Mouse (Mus musculus): Measurements from ENCODE around the gene Tcte1.

Gene Tcte1

DNA sequence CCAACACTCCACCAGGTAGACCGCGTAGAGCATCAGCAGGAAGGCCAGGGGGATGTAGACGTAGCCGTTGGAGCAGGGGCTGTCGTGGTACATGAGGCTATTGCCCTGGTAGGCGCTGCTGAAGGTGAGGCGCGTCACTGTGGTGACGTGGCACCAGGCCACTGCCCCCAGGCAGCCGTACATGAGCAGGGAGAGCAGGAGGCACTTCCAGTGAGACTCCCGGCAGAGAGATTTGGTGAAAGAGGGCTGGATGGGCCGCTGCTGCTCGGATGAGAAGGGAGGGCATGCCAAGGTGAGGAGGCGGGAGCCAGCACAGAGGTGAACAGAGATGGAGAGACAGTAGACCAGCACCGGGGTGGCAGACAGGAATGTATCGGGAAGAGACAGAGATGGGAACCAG, 23.7 kb downstream of the Tcte1 start:
- DNase-seq (ENCODE audit: extremely low read depth, low read depth, low spot score), result no peak

DNA sequence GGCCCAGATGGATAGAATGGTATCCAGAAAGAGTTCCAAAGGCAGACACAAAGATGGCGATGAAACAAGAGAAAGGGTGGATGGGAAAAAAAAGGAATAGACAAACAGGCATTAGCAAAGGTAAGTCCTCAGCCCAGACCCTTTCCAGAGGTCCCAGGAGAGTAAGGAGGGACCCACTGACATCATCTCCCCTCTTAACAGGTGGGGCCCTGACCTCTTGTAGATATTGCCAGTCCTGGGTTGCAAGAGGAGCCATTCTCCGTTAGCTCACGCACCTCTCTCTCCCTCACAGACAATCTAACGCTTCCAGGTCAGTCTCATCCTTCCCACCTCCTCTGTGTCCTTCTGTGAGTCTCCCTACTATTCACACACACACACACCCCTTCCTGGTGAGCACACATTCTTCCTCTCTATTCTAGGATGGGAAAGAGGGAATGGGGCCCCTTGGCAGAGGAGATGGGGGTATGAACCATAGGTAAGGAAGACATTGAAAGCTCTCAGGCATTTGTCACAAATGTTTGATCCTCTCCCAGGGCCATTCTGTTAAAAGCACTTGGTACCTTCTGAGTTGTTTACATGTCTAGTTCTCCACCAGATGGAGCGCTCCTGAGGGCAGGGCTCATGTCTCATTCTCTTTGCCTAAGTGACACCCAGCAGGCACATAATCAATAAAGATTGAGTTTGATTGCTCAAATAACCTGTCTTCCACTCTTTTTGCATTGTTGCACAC, 24.4 kb downstream of the Tcte1 start:
- DNase-seq (ENCODE audit: extremely low read depth, low read depth, low spot score), result no peak

DNA sequence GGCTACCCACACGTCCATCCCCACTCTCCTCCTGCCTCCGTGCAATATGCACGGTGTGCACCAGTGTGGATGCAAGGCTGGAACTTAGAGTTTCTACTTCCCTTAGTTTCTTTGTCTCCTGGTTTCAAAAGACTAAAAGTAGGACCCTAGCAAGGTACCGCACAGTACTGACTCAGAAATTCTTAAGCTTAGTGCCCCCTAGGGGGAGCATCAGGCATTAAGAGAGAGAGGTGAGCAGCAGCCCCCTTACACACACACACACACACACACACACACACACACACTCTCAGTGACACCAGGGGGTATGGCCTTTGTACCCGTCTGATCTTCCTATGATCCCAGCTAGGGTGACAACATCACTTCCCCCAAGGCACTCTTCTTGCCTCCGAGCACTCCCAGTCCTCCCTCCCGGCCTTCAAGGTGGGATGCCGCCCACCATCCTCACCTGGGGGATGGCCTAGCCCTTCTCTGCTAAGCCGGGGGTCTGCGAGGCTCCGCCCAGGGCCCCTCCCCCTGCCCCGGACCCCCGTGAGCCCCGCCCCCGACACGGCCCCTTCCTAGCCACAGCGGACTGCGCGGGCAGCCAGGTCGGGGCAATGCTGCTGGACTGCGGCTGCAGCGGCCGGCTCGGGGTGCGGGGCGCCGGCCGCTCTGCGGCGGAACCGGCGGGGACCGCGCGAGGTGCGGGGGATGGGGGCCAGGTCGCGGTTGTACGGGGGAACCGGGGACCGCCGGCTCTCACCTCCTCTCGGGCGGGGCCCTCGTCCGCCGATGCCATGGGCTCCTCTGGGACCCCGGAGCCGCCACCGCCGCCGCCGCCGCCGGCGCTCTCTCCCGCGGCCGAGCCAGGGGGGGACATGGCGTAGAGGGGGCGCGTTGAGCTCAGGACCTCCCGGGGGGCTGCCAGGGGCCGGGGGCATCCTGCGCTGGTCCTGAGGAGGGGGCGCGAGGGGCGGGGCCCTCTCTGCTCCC, 25.6 kb downstream of the Tcte1 start:
- DNase-seq (ENCODE audit: extremely low read depth, low read depth, low spot score), result no peak

DNA sequence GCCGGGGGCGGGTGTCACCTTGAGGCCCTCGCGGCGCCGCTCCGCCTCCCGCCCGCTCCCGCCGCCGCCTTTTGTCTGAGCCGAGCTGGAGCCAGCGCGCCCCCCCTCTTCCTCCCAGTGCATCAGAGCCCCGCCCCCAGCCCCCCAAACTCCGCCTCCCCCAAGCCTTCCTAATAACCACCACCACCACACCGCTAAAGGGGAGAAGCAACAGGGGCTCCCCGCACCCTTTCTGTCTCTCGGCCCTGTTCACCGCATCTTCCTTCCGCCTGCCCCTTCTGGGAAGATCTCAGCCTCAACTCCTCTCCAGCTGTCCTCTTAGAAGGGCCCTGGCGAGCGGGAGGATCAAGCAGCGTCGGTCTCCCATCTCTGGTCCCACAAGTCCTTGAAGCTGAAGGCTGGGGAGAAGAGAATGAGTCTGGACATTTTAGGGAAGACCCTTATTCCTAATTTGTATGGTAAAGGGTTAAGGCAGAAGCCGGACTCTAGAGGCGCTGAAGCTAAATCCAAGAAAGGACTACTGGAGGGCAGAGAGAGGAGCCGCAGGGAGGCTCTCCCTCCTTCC, 26.5 kb downstream of the Tcte1 start, which contains the start of gene Tmem151b:
Gene Tmem151b (minus strand): TSS at position 61 of the 565 bp plus-strand sequence.
- DNase-seq (ENCODE audit: extremely low read depth, low read depth, low spot score), result no peak

DNA sequence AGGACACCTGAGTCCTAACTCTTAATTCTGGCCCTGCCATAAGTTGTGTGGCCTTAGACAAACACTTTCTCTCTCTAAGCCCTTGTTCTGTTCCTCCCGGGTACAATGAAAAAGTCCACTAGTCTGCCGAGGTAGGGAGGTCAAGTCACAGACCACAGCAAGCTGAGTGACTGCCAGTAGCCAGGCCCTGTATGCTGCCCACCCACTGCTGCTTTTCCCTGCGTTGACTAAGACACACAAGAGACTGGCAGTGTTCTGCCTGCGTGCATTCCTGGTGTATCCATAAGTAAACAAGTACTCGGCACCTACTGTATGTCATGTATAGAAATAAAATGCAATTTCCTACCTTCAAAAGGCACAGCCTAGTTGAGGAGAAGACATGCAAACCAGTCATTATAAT, 27.0 kb downstream of the Tcte1 start:
- DNase-seq (ENCODE audit: extremely low read depth, low read depth, low spot score), result no peak

DNA sequence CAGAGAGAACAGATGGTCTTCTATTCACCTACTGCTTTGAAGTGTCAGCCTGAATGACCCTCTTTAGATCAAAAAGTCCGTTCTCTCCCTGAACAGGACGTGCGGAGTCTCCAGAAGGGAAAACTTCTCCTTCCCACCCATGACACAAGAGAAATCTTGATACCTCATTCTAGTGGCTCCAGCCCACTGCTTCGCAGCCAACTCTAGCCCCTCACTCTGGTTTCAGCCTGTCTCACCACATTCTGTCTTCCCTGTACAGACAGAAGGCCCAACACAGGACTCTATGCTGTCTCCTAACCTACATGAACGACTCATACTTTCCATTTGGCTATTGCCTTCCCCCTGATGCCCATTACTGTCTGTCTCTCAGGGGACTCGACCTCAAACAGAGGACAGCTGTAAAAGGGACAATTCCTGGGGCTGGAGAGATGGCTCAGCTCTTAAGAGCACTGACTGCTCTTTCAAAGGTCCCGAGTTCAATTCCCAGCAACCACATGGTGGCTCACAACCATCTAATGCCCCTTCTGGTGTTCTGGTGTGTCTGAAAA, 28.1 kb downstream of the Tcte1 start:
- DNase-seq (ENCODE audit: extremely low read depth, low read depth, low spot score), result no peak

DNA sequence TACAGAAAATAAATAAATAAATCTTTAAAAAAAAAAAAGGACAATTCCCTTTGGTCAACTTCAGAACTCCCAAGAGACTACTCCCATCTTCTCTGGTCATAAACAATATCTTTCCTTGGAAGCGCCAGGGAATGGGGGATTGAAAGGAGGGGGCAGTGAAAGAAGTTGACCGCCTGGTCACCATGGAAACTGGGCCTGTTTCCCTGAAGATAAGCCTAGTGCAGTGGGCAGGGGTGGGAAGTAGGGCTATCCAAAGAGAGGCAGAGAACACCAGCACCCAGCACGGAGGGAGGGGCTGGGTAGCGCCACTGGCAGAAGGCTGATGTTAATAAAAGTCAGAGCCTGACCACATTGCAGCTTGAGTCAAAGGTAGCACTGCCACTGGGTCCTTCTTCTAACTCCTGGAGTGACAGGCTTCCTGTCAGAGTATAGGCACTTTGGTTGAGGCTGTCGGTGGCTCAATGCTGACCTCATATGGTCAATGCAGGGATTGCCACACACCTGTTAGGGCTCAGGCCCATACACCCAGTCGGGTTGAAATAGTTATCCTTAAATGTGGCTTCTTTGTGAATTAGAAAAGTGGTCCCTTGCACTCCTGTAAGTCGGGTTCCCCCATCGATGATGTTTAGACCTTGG, 28.7 kb downstream of the Tcte1 start:
- DNase-seq (ENCODE audit: extremely low read depth, low read depth, low spot score), result no peak

DNA sequence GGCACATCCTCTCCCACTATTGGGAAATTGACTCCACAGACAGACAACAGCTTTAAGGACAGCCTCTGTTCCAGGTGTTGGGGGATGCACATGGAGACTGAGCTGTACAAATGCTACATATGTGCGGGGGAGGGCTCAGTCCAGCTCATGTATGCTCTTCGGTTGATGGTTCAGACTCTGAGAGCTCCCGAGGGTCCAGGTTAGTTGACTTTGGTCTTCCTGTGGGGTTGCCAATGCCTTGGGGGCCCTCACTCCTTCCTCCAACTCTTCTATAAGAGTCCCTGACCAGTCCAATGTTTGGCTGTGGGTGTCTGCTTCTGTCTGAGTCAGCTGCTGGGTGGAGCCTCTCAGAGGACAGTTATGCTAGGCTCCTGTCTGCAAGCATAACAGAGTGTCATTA, 29.8 kb downstream of the Tcte1 start:
- DNase-seq (ENCODE audit: extremely low read depth, low read depth, low spot score), result no peak

DNA sequence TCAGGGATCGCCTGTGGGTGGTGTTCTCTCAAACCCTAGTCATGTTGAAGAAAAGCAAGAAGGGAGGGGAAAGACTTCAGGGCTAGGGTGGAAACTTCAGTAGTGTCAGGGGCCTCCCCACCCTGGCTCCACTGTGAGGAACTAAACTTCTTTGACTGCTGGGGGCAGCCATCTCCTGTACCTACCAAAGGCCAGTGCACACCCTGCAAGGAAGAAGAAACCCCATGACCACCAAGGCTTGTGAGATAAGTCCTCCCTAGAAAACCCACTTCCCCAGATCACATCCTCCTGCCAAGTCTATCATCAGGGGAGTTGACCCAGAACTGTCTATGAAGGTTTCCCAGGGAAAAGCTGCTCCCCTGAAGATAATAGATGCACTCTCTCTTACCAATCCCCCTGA, 31.2 kb downstream of the Tcte1 start:
- DNase-seq (ENCODE audit: extremely low read depth, low read depth, low spot score), result no peak

DNA sequence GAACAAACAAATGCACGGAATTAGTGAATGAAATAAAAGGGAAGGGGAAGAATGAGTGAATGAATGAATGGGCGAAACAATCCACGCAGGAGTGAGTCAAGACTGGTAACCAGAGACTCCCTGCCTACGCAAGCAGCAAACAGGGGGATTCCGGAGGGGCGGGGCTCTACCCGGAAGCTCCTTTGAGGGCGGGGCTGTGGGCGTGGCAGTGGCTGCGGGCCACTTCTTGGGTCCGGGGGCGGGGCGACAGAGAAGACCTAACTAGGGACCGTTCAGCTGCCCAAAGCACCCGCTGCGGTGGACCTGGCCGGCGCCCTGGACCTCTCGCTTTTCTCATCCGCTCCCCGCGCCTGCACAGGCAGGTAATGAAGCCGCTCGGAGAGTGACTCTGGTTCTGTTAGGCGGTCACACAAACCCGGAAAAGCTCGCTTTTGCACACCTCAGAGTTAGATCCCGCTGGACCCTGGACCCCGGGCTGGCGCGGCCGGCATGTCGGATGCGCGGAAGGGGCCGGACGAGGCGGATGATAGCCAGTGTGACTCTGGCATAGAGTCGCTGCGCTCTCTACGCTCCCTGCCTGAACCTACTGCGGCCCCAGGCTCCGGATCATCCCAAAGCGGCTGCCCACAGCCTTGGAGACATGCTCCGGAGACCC, 32.3 kb downstream of the Tcte1 start, which contains the start of gene Nfkbie:
Gene Nfkbie (plus strand): TSS at position 252 of the 655 bp plus-strand sequence.
- DNase-seq (ENCODE audit: extremely low read depth, low read depth, low spot score), result no peak

DNA sequence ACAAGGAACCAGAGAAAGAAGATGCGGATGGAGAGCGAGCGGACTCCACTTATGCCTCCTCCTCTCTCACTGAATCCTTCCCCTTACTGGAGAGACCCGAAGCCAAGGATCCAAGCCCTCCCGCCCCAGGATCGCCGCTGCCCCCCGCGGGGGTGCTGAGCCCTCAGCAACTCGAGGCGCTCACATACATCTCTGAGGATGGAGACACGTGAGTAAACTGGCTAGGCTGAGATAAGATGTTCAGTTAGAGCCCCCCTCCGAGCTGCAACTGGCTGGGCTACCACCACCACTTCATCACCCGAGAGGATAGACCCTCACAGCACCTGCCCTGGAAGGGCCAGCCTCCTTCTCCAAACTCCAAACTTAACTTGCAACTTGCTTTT, 32.9 kb downstream of the Tcte1 start:
- DNase-seq (ENCODE audit: extremely low read depth, low read depth, low spot score), result no peak

DNA sequence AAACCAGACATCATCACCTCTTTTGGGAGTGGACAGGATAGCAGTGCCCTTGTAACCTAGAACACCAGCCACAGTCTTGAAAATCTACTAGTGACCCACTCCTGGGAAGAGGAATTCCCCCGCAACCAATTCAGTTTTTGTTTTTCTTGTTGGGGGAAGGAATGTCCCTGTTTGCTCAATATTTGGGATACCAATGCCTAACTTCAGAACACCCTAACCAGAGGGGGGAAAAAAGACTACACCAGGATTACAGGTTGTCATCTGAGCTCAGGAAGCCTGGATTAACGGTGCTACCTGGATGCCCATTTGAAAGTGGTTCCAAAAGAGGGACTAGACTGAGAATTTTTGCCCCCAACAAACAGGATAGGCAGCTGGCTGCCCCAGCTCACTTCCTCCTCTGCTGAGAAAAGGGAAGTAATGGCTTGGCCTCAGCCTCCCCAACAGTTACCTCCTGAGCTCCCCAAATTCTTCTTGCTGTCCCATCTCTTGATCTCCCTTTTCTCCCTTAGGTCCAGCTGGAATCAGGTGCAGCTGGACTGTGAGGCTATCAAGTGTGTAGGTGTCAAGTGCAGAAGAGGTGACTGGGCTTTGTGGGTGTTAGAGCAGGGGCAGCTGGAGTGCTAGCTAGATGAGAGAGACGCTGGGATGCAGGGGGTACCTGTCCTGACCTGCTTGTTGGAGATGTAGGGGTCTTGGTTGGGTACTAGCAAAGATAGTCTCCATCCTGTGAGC, 33.4 kb downstream of the Tcte1 start:
- DNase-seq (ENCODE audit: extremely low read depth, low read depth, low spot score), result no peak

DNA sequence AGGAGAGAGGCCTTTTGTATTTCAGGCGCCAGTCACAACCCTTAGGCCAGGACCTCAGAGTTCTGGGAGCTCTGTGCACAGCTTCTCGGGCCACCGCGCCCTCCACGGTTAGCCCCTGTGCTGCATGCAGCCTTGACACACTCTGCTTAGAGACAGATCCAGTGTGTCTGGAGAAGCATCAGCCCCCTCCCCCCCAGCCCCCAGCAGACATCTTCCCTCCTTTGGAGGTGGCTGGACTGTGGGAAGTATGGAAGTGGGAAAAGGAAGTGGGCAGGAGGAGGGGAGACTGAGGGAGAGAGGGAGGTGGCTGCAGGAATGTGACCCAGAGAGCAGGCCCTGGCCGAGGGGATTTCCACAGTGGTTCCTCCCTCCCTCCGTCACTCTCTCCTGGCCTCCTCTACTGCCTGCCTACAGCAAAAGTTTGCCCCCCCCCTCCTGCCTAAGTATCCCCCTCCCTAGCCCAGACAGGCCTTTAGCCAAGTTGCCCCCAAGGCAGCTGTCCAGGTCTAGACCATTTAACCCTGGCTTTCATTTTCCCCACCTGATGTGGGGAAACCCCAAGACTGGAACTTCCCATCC, 34.1 kb downstream of the Tcte1 start:
- no peak for DNase-seq (ENCODE audit: extremely low read depth, low read depth, low spot score)

DNA sequence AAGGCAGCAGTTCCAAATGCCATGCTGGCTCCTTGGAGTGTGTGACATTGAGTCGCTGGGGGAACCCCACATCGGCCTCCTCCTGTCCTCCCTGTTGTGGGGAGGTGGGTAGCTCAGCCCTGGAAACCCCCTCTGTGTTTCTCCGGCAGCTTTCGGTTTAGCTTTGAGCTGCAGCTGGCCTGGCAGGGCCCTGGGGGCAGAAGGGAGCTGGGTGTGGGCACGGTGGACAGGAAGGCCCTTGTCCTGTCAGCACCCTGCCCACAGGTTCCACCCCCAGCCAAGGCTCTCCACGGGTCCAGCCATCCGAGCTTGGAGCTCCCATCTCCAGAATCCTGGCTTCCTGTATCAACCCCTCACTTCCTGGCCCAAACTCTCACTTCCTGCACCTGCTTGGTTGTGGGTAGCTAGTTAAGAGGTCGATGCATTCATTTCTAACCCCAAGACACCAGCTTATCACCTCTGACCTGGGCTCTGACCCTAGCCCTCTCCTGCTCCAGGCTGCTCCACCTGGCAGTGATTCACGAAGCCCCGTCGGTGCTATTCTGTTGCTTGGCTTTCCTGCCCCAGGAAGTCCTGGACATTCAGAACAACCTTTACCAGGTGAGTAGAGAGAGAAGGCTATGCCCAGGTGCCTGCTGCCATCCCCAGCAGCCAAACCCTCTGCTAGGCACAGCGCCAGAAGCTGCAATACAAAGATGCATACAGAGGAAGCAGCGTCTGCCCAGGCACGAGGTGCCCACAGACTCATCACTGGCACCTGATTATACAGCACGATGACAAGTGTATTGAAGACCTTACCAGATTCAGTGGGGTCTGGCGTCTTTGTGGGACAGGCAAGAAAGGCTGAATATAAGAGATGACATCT, 35.0 kb downstream of the Tcte1 start:
- no peak for DNase-seq (ENCODE audit: extremely low read depth, low read depth, low spot score)

DNA sequence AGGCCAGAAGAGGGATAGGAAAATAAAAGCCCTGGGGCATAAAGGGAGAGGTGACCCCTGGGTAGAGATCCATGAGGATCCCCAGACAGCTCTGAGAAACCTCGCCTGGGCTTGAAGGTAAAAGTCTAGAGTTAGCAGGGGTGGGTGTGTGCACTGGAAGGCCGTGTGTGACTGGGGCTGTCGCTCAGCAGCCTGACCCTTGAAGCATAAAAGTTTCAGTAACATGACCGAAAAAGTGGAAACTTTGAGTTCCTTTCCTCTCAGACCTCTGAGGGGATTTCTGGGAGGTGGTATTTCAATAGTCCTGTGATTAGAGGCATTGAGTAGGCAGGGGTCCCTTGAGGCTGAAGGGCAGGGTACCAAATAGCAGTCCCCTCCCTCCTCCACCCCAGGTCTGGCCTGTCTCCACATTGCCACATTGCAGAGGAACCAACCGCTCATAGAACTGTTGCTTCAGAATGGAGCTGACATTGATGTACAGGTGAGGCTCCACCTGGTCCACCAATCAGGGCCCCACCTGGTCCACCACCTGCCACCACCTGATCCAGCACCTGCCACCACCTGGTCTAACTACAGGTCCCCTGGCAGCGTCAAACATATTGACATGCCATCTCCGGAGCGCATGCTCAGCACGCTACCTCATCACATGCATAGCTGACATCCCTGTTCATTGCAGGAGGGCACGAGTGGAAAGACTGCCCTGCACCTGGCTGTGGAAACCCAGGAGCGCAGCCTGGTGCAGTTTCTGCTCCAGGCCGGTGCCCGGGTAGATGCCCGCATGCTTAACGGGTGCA, 36.7 kb downstream of the Tcte1 start:
- no peak for DNase-seq (ENCODE audit: extremely low read depth, low read depth, low spot score)

DNA sequence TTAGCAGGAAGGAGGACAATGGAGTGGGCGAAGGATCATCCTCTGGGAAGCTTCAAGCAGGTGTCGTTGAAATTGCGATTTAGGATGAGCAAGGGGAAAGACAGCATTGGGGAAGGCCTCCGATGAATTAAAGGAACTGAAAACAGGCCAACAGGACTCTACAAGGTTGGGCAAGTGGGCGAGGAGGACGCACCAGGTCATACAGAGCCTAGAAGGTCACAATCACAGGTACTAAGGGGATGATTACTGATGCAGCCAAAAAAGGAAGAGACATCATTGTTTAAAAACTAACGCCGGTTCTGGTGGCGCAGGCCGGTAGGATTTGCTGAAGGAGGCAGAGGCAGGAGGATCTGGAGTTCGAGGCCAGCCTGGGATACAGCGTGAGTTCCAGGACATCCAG, 40.0 kb downstream of the Tcte1 start:
- DNase-seq (ENCODE audit: extremely low read depth, low read depth, low spot score), result no peak

DNA sequence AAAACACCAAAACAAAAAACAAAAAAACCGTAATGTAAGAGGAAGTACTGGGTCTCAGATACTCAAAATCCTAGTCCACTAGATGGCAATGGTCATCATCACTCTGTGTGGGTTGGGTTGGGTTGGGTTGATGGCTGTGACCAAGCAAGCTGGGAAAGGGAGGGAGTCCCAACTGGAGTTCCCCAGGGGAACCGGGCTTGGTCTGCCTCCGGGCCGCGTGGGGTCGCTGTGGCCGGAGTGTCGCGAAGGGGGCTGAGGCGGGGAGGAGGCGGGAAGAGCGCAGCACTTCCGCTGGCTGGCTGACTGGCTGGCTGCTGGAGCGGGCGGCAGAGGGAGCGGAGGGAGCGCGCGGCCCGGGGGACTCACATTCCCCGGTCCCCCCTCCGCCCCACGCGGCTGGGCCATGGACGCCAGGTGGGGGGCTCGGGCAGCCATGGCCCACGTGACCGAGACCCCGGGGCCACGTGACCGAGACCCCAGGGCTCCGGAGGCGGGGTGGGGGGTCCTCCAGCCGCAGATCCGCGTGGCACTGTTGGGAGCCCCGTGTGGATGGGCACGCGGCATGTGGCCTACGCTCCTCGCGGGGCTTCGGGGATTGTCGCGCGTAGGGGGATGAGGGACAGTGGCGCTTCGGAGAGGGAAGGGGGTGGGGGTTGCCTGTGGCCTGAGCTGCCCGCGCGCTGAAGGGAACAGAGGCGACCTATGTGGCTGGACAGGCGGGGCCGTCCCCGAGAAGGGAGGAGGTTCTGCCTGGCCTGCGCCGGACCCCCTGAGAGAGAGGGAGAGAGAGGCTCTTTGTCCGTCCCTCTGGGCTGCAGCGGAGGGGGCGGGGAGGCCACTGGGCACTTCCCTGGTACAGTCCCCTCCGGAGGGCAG, 40.7 kb downstream of the Tcte1 start, which contains the start of gene Slc35b2:
Gene Slc35b2 (plus strand): TSS at position 220 of the 876 bp plus-strand sequence.
- no peak for DNase-seq (ENCODE audit: extremely low read depth, low read depth, low spot score)

Measured in fat pad, adult 2 months (tissue).